ENCODE assay signal across 16 mouse cellular contexts in genomic region chr11:40309646-40310045, GRCm38 (mm10).
DNase-seq lines count a peak whose midpoint lies in the region; ATAC-seq lines count a peak whose summit lies in the region.
"Had no signal": no experiment of that assay in that cellular context is flagged by ENCODE, and none has a peak within 500 bp of the region (broad histone marks: within the 10 kb centered on the region; RNA-seq: fewer than 3 reads in every experiment).

No protein-coding gene starts in this region.

- no peaks in the 10 kb centered on the region for H3K4me1 ChIP-seq in hindbrain, embryonic 11.5 days (replicated peaks; ENCODE audit: control insufficient read depth, insufficient read depth, low read length)
- peaks cover 5% of the 10 kb centered on the region; the same call in 1 of the 2 replicates for H3K4me1 ChIP-seq in hindbrain, embryonic 13.5 days (replicated peaks)
- no peaks in the 10 kb centered on the region for H3K4me1 ChIP-seq in embryonic facial prominence, embryonic 14.5 days (ENCODE audit: control insufficient read depth, insufficient read depth, low read length)
- peaks cover 11% of the 10 kb centered on the region for H3K4me1 ChIP-seq in midbrain, embryonic 10.5 days
- H3K4me1 ChIP-seq: embryonic facial prominence, embryonic 12.5 days; neural tube, embryonic 15.5 days had no signal

- no peak overlapping the region for H3K4me2 ChIP-seq in hindbrain, embryonic 11.5 days (replicated peaks; ENCODE audit: low read depth, low read length)
- H3K4me2 ChIP-seq in hindbrain, embryonic 13.5 days: no peak overlapping the region
- H3K4me2 ChIP-seq in embryonic facial prominence, embryonic 14.5 days (ENCODE audit: low read depth, low read length): no peak overlapping the region
- H3K4me2 ChIP-seq: embryonic facial prominence, embryonic 12.5 days; lung, embryonic 14.5 days; neural tube, embryonic 15.5 days had no signal

- no peaks in the 10 kb centered on the region for H3K36me3 ChIP-seq in hindbrain, embryonic 11.5 days (ENCODE audit: control insufficient read depth, insufficient read depth, low read length)
- no peaks in the 10 kb centered on the region for H3K36me3 ChIP-seq in hindbrain, embryonic 13.5 days
- H3K36me3 ChIP-seq in embryonic facial prominence, embryonic 14.5 days (ENCODE audit: control insufficient read depth, insufficient read depth, low read length): no peaks in the 10 kb centered on the region
- no peaks in the 10 kb centered on the region for H3K36me3 ChIP-seq in midbrain, embryonic 10.5 days
- H3K36me3 ChIP-seq: embryonic facial prominence, embryonic 12.5 days; neural tube, embryonic 15.5 days had no signal

- H3K27me3 ChIP-seq in hindbrain, embryonic 11.5 days (ENCODE audit: control insufficient read depth, insufficient read depth, low read length): no peaks in the 10 kb centered on the region
- H3K27me3 ChIP-seq in hindbrain, embryonic 13.5 days: no peaks in the 10 kb centered on the region
- no peaks in the 10 kb centered on the region for H3K27me3 ChIP-seq in embryonic facial prominence, embryonic 14.5 days (replicated peaks; ENCODE audit: control insufficient read depth, insufficient read depth, low read length)
- no peaks in the 10 kb centered on the region for H3K27me3 ChIP-seq in midbrain, embryonic 10.5 days (ENCODE audit: low read depth, poor library complexity, severe bottlenecking)
- H3K27me3 ChIP-seq: embryonic facial prominence, embryonic 12.5 days; neural tube, embryonic 15.5 days had no signal

- H3K9me3 ChIP-seq in hindbrain, embryonic 11.5 days (ENCODE audit: control insufficient read depth, low read length): no peaks in the 10 kb centered on the region
- no peaks in the 10 kb centered on the region for H3K9me3 ChIP-seq in hindbrain, embryonic 13.5 days
- H3K9me3 ChIP-seq in embryonic facial prominence, embryonic 14.5 days (ENCODE audit: control insufficient read depth, low read length): no peaks in the 10 kb centered on the region
- H3K9me3 ChIP-seq in midbrain, embryonic 10.5 days (replicated peaks): no peaks in the 10 kb centered on the region
- H3K9me3 ChIP-seq: embryonic facial prominence, embryonic 12.5 days; neural tube, embryonic 15.5 days had no signal

- WGBS in hindbrain, embryonic 11.5 days: 14% methylated on average over 1 of the region's 1 CpGs
- WGBS in hindbrain, embryonic 13.5 days: 10% methylated on average over 1 of the region's 1 CpGs
- 10% methylated on average over 1 of the region's 1 CpGs for WGBS in embryonic facial prominence, embryonic 14.5 days
- WGBS in midbrain, embryonic 10.5 days: 32% methylated on average over 1 of the region's 1 CpGs

- DNase-seq in hindbrain, embryonic 11.5 days (ENCODE audit: low spot score): peak; percentile 36
- DNase-seq in embryonic facial prominence, embryonic 14.5 days (ENCODE audit: low spot score): peak; percentile 9
- peak; percentile 14 for DNase-seq in midbrain, embryonic 10.5 days (ENCODE audit: low spot score)
- peak; percentile 57 for DNase-seq in retina, postnatal 1 day
- DNase-seq in heart, postnatal 10 days: no peak
- DNase-seq in urinary bladder, postnatal 10 days (ENCODE audit: low spot score): no peak
- DNase-seq: cerebellum, adult 9-11 months; kidney, adult 9 months; kidney, postnatal 4 days; lung, embryonic 14.5 days had no signal

- ATAC-seq in hindbrain, embryonic 11.5 days (ENCODE audit: low FRiP score): peak; percentile 77
- no peak for ATAC-seq in hindbrain, embryonic 13.5 days (ENCODE audit: low FRiP score)
- no peak for ATAC-seq in embryonic facial prominence, embryonic 14.5 days (ENCODE audit: low read depth)
- ATAC-seq: inflammation-experienced regulatory T-cells, adult 6 months had no signal

- intact Hi-C loops in heart, postnatal 10 days (cut with DNase I): no loop called here

- H3K9ac ChIP-seq in hindbrain, embryonic 11.5 days (ENCODE audit: low read depth, low read length): no peak overlapping the region
- no peak overlapping the region for H3K9ac ChIP-seq in hindbrain, embryonic 13.5 days
- no peak overlapping the region for H3K9ac ChIP-seq in embryonic facial prominence, embryonic 14.5 days (ENCODE audit: low read depth, low read length)
- H3K9ac ChIP-seq: embryonic facial prominence, embryonic 12.5 days; lung, embryonic 14.5 days; neural tube, embryonic 15.5 days had no signal

- H3K4me3 ChIP-seq in hindbrain, embryonic 11.5 days (ENCODE audit: low read depth, low read length): no peak overlapping the region
- H3K4me3 ChIP-seq in hindbrain, embryonic 13.5 days: no peak overlapping the region
- H3K4me3 ChIP-seq in embryonic facial prominence, embryonic 14.5 days (ENCODE audit: low read depth, low read length): no peak overlapping the region
- no peak overlapping the region for H3K4me3 ChIP-seq in midbrain, embryonic 10.5 days
- H3K4me3 ChIP-seq: embryonic facial prominence, embryonic 12.5 days; neural tube, embryonic 15.5 days had no signal

- no peak overlapping the region for H3K27ac ChIP-seq in hindbrain, embryonic 11.5 days (ENCODE audit: low read depth, low read length)
- no peak overlapping the region; the same call in 1 of the 2 replicates for H3K27ac ChIP-seq in hindbrain, embryonic 13.5 days
- no peak overlapping the region for H3K27ac ChIP-seq in embryonic facial prominence, embryonic 14.5 days (replicated peaks; ENCODE audit: low read depth, low read length)
- no peak overlapping the region for H3K27ac ChIP-seq in midbrain, embryonic 10.5 days (replicated peaks)
- H3K27ac ChIP-seq: embryonic facial prominence, embryonic 12.5 days; macrophage; neural tube, embryonic 15.5 days; stomach, postnatal 0 days had no signal

Comparison
In these comparisons a context has a peak if more than half of its experiments do, and no peak if none do; other contexts are left out.
1. DNase-seq: peak in hindbrain, embryonic 11.5 days (single experiment), embryonic facial prominence, embryonic 14.5 days (single experiment), midbrain, embryonic 10.5 days (single experiment) and retina, postnatal 1 day (single experiment); none in heart, postnatal 10 days (0 of 2) and urinary bladder, postnatal 10 days (single experiment).